Mouse (Mus musculus) small intestine, adult 2 months (tissue): Measurements from ENCODE around the gene Usp29. TPM values are rescaled to one million over a fixed set of nuclear protein-coding genes. Genes with fewer than 3 reads are reported as not detected.
"Not testable (repeated sequence)": the region's sequence is repeated elsewhere in the genome, so short reads cannot be mapped to it uniquely, and the experiment has no call there.

ENCODE experiments used
- H3K27ac ChIP-seq: fragments of 200-500 bp; 2 replicates; pipeline ENCODE4 v1.5.1; 2012; ENCODE audit warnings: low read depth, low read length, control low read depth, inconsistent platforms; ENCODE audit not compliant: insufficient read depth
- H3K27me3 ChIP-seq: fragments of 200-500 bp; 2 replicates; pipeline ENCODE4 v1.6.1; 2012; ENCODE audit warnings: mild to moderate bottlenecking, moderate library complexity, low read length, inconsistent platforms; ENCODE audit not compliant: control insufficient read depth, insufficient read depth
- H3K36me3 ChIP-seq: fragments of 200-500 bp; 2 replicates; pipeline ENCODE4 v1.6.1; 2012; ENCODE audit warnings: mild to moderate bottlenecking, low read length, control low read depth, inconsistent platforms; ENCODE audit not compliant: control insufficient read depth, insufficient read depth
- H3K4me1 ChIP-seq: fragments of 200-500 bp; 2 replicates; pipeline ENCODE4 v1.6.1; 2012; ENCODE audit warnings: low read length, inconsistent platforms, mixed read lengths; ENCODE audit not compliant: control insufficient read depth, insufficient read depth, insufficient read length
- H3K4me3 ChIP-seq: fragments of 200-500 bp; 2 replicates; pipeline ENCODE4 v1.5.1; 2012; ENCODE audit warnings: low read depth, mild to moderate bottlenecking, control low read depth, inconsistent platforms, low read length, moderate library complexity
- CTCF ChIP-seq: fragments of 200-500 bp; IDR thresholded peaks from 2 replicates; pipeline ENCODE4 v1.5.1; 2012; ENCODE audit warnings: low read depth, mild to moderate bottlenecking, control low read depth, inconsistent platforms, low read length, moderate library complexity, mixed read lengths; ENCODE audit not compliant: insufficient replicate concordance, insufficient read length; ENCODE audit errors: extremely low read depth
- POLR2A ChIP-seq: fragments of 200-500 bp; IDR thresholded peaks from 2 replicates; pipeline ENCODE4 v1.6.1; 2012; ENCODE audit warnings: low read depth, mild to moderate bottlenecking, control low read depth, inconsistent platforms, low read length, moderate library complexity
- WGBS: fragments of 180-500 bp; shearing (Covaris S2); methylation state at CpG from one replicate; pipeline ENCODE4 v1.1.7; 2018; 5-methylcytosine and 5-hydroxymethylcytosine counted together
- polyA plus RNA-seq: library from polyadenylated mRNA; depleted of rRNA; stranded (reverse); fragments of >200 nt; gene quantifications from 2 replicates; pipeline ENCODE4 v1.2.3, GENCODE M21; 2012

The Usp29 gene
- polyA plus RNA-seq, 1 experiment: 0.09 TPM

GRCm38 (mm10) chr7:6770286-6770685, 39.9 kb downstream of the Usp29 start:
- no peak overlapping the region for H3K4me3 ChIP-seq
- no peaks in the 10 kb centered on the region for H3K4me1 ChIP-seq
- no peaks in the 10 kb centered on the region for H3K36me3 ChIP-seq
- H3K27ac ChIP-seq: no peak overlapping the region
- TF ChIP-seq CTCF (no peak), POLR2A (no peak)
- H3K27me3 ChIP-seq: no peaks in the 10 kb centered on the region
- WGBS: 12% methylated on average over 8 of the region's 8 CpGs

GRCm38 (mm10) chr7:6773865-6774413, 43.6 kb downstream of the Usp29 start:
- H3K36me3 ChIP-seq, H3K27ac ChIP-seq, H3K4me1 ChIP-seq, H3K27me3 ChIP-seq, H3K4me3 ChIP-seq: not testable (repeated sequence)
- WGBS: 57% methylated on average over 11 of the region's 11 CpGs

DNA sequence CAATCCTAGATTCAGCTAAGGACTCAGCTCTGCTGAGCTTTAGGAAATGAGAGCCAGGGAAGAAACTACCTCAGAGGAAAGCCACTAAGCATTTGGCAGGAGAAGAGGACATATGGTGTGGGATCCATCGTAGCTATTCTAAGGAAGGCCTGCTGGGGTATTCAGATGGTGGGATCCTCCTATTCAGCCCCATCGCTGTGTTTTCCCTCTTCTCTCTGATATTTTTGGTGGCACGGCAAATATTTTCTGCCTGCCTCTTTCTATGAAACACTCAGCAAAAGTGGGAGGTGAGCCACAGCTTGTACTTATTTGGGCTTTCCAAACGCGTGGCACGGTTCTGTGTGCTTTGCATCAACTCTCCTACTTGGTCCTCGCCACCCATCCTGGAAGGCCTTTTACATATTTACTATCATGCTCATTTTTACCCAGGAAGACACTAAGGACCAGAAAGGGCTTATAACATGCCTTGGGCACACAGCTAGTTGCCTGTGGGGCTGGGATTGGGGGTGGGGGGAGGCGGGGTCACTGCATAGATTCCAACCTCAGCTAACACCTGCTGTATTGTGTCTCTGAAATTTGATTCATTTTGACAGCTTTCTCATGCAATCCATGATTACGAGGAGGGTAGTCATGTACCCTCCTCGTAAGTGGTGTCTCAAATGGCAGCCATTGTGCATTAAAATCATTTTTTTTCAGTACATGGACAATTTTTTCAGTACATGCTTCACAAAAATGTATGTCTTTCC, 46.1 kb downstream of the Usp29 start:
- Histone ChIP-seq H3K4me1 (no peaks in the 10 kb centered on the region), H3K4me3 (no peak overlapping the region), H3K27ac (no peak overlapping the region), H3K27me3 (no peaks in the 10 kb centered on the region), H3K36me3 (no peaks in the 10 kb centered on the region)
- no peak for TF ChIP-seq CTCF
- TF ChIP-seq POLR2A: no peak
- 83% methylated on average over 10 of the region's 10 CpGs for whole genome bisulfite sequencing

- no peaks in the 10 kb centered on the region for H3K4me1 ChIP-seq
- TF ChIP-seq CTCF: no peak
- no peak for TF ChIP-seq POLR2A
- no peaks in the 10 kb centered on the region for H3K36me3 ChIP-seq
- H3K4me3 ChIP-seq: no peak overlapping the region
- no peak overlapping the region for H3K27ac ChIP-seq
- WGBS: 67% methylated on average over 2 of the region's 2 CpGs
- no peaks in the 10 kb centered on the region for H3K27me3 ChIP-seq
Measured at GRCm38 (mm10) chr7:6777107-6777506, 46.7 kb downstream of the Usp29 start.

DNA sequence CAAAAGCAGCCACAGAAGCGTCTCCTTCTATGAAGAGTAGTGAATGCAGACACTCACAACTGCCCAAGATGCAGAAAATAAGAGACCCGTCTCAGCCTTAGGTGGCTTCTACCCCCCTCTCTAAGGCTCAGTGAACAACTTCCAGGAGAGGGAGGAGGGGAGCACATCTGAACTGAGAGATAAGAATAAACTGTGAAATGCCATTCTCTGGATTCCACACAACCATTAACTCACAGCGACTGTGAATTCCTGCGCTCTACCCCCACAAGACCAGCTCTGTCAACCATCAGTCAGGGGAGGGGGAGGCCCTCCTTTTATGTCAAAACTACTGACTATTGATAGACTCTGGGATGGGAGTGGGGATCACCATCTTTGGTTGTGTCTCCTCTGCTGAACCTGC, 47.3 kb downstream of the Usp29 start:
- WGBS: 48% methylated on average over 4 of the region's 4 CpGs
- Histone ChIP-seq H3K36me3 (no peaks in the 10 kb centered on the region), H3K27ac (no peak overlapping the region), H3K4me1 (no peaks in the 10 kb centered on the region), H3K27me3 (no peaks in the 10 kb centered on the region), H3K4me3 (no peak overlapping the region)
- TF ChIP-seq CTCF (no peak), POLR2A (no peak)

- Histone ChIP-seq H3K27ac (no peak overlapping the region), H3K36me3 (no peaks in the 10 kb centered on the region), H3K4me1 (no peaks in the 10 kb centered on the region), H3K27me3 (no peaks in the 10 kb centered on the region), H3K4me3 (no peak overlapping the region)
- no peak for TF ChIP-seq CTCF
- TF ChIP-seq POLR2A: no peak
- 67% methylated on average over 5 of the region's 5 CpGs for WGBS
Measured at GRCm38 (mm10) chr7:6779172-6779571, 48.8 kb downstream of the Usp29 start.

- Histone ChIP-seq H3K4me3 (no peak overlapping the region), H3K4me1 (no peaks in the 10 kb centered on the region), H3K27ac (no peak overlapping the region), H3K36me3 (no peaks in the 10 kb centered on the region), H3K27me3 (no peaks in the 10 kb centered on the region)
- no peak for TF ChIP-seq CTCF
- TF ChIP-seq POLR2A: no peak
- WGBS: 36% methylated on average over 11 of the region's 11 CpGs
Measured at GRCm38 (mm10) chr7:6781541-6781940, 51.2 kb downstream of the Usp29 start.
